Mouse (Mus musculus) forebrain, embryonic 12.5 days (tissue): ENCODE results near the gene Zbtb11. TPM values are rescaled to one million over a fixed set of nuclear protein-coding genes. Genes with fewer than 3 reads are reported as not detected.
"Not testable (repeated sequence)": the region's sequence is repeated elsewhere in the genome, so short reads cannot be mapped to it uniquely, and the experiment has no call there.

Experiments used
- ATAC-seq: fragments of 200-750 bp; cut with Nextera tagmentation; 2 replicates; pipeline ENCODE4 v1.8.0; 2017; ENCODE audit warnings: moderate TSS enrichment; ENCODE audit not compliant: low FRiP score
- H3K27ac ChIP-seq: fragments of 300-500 bp; sonication (generic); 2 replicates; pipeline ENCODE4 v1.5.1; 2016; ENCODE audit warnings: mild to moderate bottlenecking
- H3K27me3 ChIP-seq: fragments of 300-500 bp; sonication (generic); 2 replicates; pipeline ENCODE4 v1.6.1; 2016; ENCODE audit warnings: mild to moderate bottlenecking
- H3K36me3 ChIP-seq: fragments of 300-500 bp; sonication (generic); replicated peaks from 2 replicates; pipeline ENCODE4 v1.6.1; 2016; ENCODE audit warnings: mild to moderate bottlenecking
- H3K4me1 ChIP-seq: fragments of 300-500 bp; sonication (generic); 2 replicates; pipeline ENCODE4 v1.6.1; 2016
- H3K4me2 ChIP-seq: fragments of 300-500 bp; sonication (generic); 2 replicates; pipeline ENCODE4 v1.6.1; 2016; ENCODE audit warnings: mild to moderate bottlenecking, moderate library complexity
- H3K4me3 ChIP-seq: fragments of 300-500 bp; sonication (generic); replicated peaks from 2 replicates; pipeline ENCODE4 v1.5.1; 2016; ENCODE audit warnings: mild to moderate bottlenecking
- H3K9ac ChIP-seq: fragments of 300-500 bp; sonication (generic); 2 replicates; pipeline ENCODE4 v1.6.1; 2016; ENCODE audit warnings: mild to moderate bottlenecking
- H3K9me3 ChIP-seq: fragments of 300-500 bp; sonication (generic); 2 replicates; pipeline ENCODE4 v1.6.1; 2016
- WGBS: fragments of 180-500 bp; shearing (Covaris S2); methylation state at CpG from one replicate; pipeline ENCODE4 v1.1.7; 2016; 5-methylcytosine and 5-hydroxymethylcytosine counted together
- polyA plus RNA-seq: library from polyadenylated mRNA; unstranded; fragments of >200 nt; fragmentation: Nextera tagmentation; extraction: Ambion mirVana; gene quantifications from 2 replicates; pipeline ENCODE4 v1.2.1, GENCODE M21; 2016

The Zbtb11 gene
- polyA plus RNA-seq, 1 experiment from 2014 or later: 20.4 TPM

DNA sequence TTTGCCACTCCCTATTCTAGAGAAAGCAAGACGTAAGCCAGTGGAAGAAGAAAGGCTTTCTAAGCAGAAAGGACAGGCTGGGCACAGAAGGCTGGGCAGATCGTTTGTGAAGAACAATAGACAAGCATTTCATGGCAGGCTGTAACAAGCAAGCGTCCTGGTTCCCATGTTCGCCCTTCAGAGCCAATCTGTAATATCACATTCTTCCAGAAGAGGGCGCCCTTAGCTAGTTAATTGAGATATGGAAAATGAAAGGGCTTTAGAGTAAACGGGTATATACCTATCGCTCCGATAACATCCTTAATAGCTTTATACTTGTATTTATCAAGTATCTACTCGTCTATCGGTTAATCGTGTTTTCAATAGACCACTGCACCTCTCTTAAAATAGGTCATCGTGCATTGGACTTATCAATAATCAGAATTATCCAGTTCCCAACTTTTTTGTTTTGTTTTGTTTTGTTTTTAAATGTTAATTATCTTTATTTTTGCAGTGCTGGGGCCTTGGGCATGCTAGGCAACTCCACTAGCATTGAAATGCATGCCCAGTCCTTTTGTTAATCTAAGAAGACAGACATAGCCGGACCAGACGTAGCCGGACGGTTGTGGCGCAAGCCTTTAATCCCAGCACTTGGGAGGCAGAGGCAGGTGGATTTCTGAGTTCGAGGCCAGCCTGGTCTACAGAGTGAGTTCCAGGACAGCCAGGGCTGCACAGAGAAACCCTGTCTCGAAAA lies 22.6 kb upstream of the Zbtb11 start:
- H3K36me3 ChIP-seq: no peaks in the 10 kb centered on the region
- H3K27ac ChIP-seq: no peak overlapping the region
- 42% methylated on average over 19 of the region's 19 CpGs for WGBS
- no peak overlapping the region for H3K4me3 ChIP-seq
- H3K9ac ChIP-seq: no peak overlapping the region
- 0 out of 2 replicates have a peak, but pooled peaks cover 2% of the 10 kb centered on the region for H3K9me3 ChIP-seq
- H3K4me1 ChIP-seq: no peaks in the 10 kb centered on the region
- H3K27me3 ChIP-seq: no peaks in the 10 kb centered on the region
- peak; percentile 65 for ATAC-seq
- H3K4me2 ChIP-seq: no peak overlapping the region

DNA sequence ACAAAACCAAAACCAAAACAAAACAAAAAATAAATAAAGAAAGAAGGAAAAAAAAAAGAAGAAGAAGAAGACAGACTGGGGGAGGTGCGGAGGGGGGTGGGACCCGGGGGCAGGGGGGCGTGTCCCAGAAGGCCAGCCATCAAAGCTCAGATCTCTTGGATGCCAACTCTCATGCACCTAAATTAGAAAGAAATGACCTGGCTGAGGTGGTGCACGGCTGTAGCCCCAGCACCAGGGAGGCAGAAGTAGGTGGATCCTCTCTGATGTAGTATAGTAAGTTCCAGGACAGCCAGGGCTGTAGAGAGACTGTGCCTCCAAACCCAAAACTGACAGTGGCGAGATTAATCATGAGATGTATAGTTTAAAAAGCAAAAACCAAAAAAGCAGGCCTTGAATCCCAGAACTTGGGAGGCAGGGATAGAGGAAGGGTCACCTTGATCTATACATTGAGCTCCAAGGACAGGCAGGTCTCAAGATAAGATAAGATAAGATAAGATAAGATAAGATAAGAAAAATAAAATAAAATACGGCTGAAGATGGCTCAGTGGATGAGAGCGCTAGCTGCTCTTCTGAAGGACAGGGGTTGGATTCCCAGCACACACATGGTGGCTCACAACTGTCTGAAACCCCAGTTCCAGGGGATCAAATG lies 21.9 kb upstream of the Zbtb11 start:
- 0 out of 2 replicates have a peak, but pooled peaks cover 2% of the 10 kb centered on the region for H3K9me3 ChIP-seq
- 75% methylated on average over 7 of the region's 7 CpGs for WGBS
- no peaks in the 10 kb centered on the region for H3K27me3 ChIP-seq
- H3K4me1 ChIP-seq: no peaks in the 10 kb centered on the region
- no peaks in the 10 kb centered on the region for H3K36me3 ChIP-seq
- H3K9ac ChIP-seq: no peak overlapping the region
- no peak overlapping the region for H3K4me3 ChIP-seq
- H3K27ac ChIP-seq: no peak overlapping the region
- 0 out of 2 replicates have a peak, but pooled peaks have one; percentile 27 for ATAC-seq
- no peak overlapping the region for H3K4me2 ChIP-seq

DNA sequence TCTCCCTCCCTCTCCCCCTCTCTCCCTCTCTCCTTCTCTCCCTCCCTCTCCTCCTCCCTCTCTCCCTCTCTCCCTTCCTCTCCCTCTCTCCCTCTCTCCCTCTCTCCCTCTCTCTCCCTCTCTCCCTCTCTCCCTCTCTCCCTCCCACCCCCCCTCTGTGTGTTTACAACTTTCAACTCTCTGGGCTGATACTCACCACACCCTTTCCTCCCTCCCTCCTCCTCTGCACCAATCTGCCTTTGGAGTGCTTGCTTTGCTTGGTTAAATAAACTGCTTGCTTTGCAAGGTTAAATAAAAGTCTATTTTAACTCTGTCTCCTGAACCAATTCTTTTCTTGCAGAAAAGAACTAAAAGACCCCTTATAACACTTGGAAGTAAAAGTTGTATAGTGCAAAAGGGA lies 20.9 kb upstream of the Zbtb11 start:
- no peak overlapping the region for H3K4me3 ChIP-seq

DNA sequence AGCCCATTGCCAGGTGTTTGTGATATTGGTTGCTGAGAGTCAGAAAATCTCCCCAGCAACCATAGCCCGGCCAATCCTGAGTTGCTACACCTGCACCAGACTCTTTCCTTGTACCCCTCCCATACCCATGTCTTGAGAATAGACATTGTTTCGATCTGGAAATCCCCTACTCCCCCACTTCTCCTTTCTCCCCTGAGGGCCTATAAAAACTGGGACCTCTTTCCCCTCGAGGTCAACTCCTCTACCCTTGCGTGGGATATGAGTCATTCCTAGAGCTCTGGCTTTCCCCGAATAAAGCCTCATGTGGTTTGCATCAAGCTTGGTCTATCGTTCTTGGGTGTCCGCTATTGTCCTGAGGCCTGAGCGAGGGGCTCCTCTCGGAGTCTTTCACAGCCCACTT lies 19.5 kb upstream of the Zbtb11 start:
- H3K27me3 ChIP-seq, H3K4me1 ChIP-seq, H3K9me3 ChIP-seq, H3K4me2 ChIP-seq, H3K4me3 ChIP-seq, H3K27ac ChIP-seq, H3K36me3 ChIP-seq, ATAC-seq, H3K9ac ChIP-seq: not testable (repeated sequence)
- WGBS: 93% methylated on average over 9 of the region's 9 CpGs

More for the DNA sequence above, 20.9 kb upstream of the Zbtb11 start:
- Histone ChIP-seq H3K27me3 (no peaks in the 10 kb centered on the region), H3K36me3 (no peaks in the 10 kb centered on the region), H3K9ac (no peak overlapping the region), H3K27ac (no peak overlapping the region), H3K4me1 (no peaks in the 10 kb centered on the region), H3K4me2 (no peak overlapping the region), H3K9me3 (0 out of 2 replicates have a peak, but pooled peaks cover 2% of the 10 kb centered on the region)
- no peak for ATAC-seq

DNA sequence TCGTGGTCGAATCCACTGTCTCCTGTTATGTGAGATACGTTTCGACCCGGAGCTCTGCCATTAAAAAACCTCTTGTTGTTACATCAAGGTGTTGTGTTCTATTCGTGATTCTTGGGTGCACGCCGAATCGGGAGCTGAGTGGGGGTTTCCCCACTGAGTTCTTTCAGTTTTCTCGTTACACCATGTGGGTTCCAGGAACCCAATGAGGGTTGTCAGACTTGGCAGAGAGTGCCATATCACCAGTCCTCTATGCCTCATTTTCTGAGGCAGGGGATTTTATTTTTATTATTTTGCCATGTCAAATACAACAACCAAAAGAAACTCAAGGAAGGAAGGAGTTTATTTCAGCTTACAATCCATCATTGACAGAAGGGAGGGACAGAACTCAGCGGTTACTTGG lies 10.6 kb upstream of the Zbtb11 start:
- ATAC-seq, H3K36me3 ChIP-seq, H3K9ac ChIP-seq, H3K27me3 ChIP-seq, H3K27ac ChIP-seq, H3K4me1 ChIP-seq, H3K4me3 ChIP-seq, H3K9me3 ChIP-seq, H3K4me2 ChIP-seq: not testable (repeated sequence)
- WGBS: 95% methylated on average over 6 of the region's 11 CpGs

DNA sequence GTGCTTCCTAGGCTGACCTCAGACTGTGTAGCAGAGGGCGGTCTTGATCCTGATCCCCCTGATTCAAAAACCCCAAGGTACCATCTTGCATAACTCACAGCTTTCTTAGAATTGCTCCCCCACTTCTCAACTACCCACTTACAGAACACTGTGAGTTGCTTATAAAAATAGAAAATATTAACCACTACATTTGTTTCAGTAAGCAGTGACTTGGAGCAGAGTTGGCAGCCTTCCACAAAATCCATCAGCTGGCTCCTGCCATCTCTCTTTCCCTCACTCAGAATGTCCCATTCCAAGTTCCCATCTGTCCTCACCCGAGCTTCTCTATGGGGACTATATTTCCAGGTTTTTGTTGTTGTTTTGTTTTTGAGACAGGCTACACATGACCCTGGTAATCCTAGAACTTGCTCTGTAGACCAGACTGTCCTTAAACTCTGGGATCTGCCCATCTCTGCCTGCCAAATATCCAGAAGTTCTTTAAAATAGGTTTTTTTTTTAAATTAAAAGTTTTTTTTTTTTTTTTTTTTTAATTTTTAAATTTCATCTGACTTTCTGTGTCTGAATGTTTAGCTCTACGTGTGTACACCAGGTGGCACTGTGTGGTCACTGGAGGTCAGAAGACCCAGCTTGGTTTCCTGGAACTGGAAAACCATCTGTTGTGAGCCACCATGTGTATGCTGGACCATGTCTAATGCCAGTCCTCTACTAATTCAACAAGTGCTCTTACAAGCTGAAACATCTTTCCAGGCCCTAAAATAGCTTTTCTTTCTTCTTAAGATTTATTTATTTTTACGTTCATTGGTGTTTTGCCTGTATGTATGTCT lies 9.3 kb upstream of the Zbtb11 start:
- H3K27me3 ChIP-seq: no peaks in the 10 kb centered on the region
- H3K4me3 ChIP-seq: no peak overlapping the region
- H3K4me2 ChIP-seq: no peak overlapping the region
- H3K4me1 ChIP-seq: peaks cover 9% of the 10 kb centered on the region
- no peaks in the 10 kb centered on the region for H3K9me3 ChIP-seq
- H3K27ac ChIP-seq: no peak overlapping the region
- H3K36me3 ChIP-seq: peaks cover 7% of the 10 kb centered on the region
- ATAC-seq: no peak
- 72% methylated on average over 4 of the region's 4 CpGs for WGBS
- no peak overlapping the region for H3K9ac ChIP-seq

DNA sequence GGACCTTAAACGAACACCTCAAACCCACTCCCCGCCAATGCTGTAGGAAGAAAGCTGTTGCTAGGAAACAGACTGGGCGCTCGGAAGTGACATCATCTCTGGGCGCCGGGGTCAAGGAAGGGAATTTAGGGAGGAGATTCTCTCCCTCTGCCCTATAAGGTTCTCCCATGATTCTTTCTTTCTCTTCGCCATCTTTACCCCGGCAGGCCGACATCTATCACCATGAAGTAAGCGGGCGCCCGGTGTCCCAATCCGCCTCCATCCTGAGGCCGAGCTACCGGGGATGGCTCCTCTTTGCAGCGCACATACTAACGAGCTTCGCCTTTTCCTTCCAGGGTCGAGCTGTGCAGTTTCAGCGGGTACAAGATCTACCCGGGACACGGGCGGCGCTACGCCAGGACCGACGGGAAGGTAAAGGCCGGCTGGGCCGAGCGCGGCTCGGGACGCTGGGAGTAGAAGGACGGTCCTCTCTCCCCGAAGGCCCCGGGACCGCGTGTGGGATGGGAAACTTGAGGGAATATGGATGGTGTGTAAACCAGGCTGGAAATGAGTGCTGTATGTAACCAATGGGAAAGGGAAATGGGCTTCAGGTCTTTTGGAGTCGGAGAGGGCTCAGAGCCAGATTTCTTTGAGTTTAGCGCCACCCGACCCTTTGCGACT lies 7.3 kb upstream of the Zbtb11 start, which contains the start of gene Rpl24:
Rpl24 (plus strand) TSS at position 64 of the 660 bp plus-strand sequence.
- H3K9me3 ChIP-seq: no peaks in the 10 kb centered on the region
- H3K4me1 ChIP-seq: peaks cover 9% of the 10 kb centered on the region
- H3K4me3 ChIP-seq: peak within 1 kb of the TSS; percentile 84
- under 1% methylated on average over 42 of the region's 42 CpGs for WGBS
- peaks cover 25% of the 10 kb centered on the region for H3K36me3 ChIP-seq
- H3K4me2 ChIP-seq: peak within 1 kb of the TSS; percentile 79
- ATAC-seq: peak; percentile 94
- H3K27ac ChIP-seq: peak within 1 kb of the TSS; percentile 88
- no peaks in the 10 kb centered on the region for H3K27me3 ChIP-seq
- peak within 1 kb of the TSS; percentile 70 for H3K9ac ChIP-seq

DNA sequence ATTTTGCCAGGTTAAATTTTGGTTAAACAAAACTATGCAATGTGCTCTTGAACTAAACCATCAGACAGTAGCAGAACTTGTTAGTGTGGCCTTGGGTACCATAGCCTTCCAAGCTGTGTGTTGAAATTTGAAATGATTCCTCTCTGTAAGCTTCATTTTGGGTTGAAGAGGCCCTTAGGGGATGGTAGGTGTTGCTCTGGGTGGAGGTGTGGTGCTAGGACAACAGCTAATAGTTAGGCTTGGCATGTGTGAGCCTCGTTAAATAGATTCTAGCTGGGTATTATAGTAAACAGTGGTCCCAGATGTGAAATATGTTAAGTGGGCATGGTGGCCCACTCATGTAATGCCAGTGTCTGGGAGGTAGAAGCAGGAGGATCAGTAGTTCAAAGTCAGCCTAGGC lies 6.5 kb upstream of the Zbtb11 start:
- Histone ChIP-seq H3K9me3 (no peaks in the 10 kb centered on the region), H3K4me1 (peaks cover 9% of the 10 kb centered on the region), H3K27me3 (no peaks in the 10 kb centered on the region), H3K4me3 (peak overlapping the region; percentile 84), H3K9ac (peak overlapping the region; percentile 70), H3K27ac (no peak overlapping the region), H3K4me2 (peak overlapping the region; percentile 79), H3K36me3 (peaks cover 34% of the 10 kb centered on the region)
- ATAC-seq: no peak
- WGBS: 34% methylated on average over 1 of the region's 1 CpGs

DNA sequence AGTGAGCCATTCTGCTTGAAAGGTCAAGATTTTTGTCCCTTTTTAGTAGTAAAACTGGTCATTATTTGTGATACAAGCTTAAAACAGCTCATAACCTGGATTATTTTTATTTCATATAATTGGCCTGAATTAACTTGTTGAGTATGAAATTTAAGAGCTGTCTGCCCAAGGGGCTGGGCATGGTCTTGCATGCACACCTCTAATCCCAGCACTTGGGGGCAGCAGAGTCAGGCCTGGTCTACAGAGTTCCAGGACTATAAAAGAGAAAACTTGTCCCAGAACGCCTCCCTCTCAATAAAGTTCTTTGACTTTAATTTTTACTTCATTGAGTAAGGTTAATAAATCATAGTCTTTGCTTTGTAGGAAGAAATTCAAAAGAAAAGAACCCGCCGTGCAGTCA lies 4.5 kb upstream of the Zbtb11 start:
- Histone ChIP-seq H3K27me3 (no peaks in the 10 kb centered on the region), H3K27ac (no peak overlapping the region), H3K9ac (no peak overlapping the region), H3K4me2 (no peak overlapping the region), H3K9me3 (no peaks in the 10 kb centered on the region), H3K4me3 (no peak overlapping the region), H3K36me3 (peaks cover 34% of the 10 kb centered on the region), H3K4me1 (peaks cover 13% of the 10 kb centered on the region)
- 78% methylated on average over 3 of the region's 3 CpGs for WGBS
- no peak for ATAC-seq

DNA sequence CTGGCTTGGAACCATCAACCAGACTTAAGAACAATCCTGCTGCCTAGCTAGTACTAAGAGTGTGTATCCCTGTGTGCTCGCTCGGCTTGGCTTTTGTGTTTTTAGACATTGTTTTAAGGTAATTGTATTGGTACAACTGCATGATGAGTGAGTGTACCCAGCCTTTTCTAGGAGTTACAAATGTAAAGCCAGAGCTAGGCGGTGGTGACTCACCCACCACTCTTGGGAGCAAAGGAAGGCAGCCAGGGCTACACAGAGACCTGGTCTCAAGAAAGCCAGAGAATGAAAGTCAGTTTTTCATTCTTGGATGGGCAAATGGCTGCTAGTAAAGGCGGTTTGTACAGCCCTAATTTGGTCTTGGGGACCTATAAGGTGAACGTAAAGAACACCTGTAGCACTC lies 3.3 kb upstream of the Zbtb11 start:
- Histone ChIP-seq H3K4me3 (no peak overlapping the region), H3K4me1 (peaks cover 21% of the 10 kb centered on the region), H3K9me3 (no peaks in the 10 kb centered on the region), H3K4me2 (no peak overlapping the region), H3K9ac (no peak overlapping the region), H3K36me3 (peaks cover 34% of the 10 kb centered on the region), H3K27ac (no peak overlapping the region), H3K27me3 (no peaks in the 10 kb centered on the region)
- WGBS: 91% methylated on average over 5 of the region's 5 CpGs
- ATAC-seq: no peak

DNA sequence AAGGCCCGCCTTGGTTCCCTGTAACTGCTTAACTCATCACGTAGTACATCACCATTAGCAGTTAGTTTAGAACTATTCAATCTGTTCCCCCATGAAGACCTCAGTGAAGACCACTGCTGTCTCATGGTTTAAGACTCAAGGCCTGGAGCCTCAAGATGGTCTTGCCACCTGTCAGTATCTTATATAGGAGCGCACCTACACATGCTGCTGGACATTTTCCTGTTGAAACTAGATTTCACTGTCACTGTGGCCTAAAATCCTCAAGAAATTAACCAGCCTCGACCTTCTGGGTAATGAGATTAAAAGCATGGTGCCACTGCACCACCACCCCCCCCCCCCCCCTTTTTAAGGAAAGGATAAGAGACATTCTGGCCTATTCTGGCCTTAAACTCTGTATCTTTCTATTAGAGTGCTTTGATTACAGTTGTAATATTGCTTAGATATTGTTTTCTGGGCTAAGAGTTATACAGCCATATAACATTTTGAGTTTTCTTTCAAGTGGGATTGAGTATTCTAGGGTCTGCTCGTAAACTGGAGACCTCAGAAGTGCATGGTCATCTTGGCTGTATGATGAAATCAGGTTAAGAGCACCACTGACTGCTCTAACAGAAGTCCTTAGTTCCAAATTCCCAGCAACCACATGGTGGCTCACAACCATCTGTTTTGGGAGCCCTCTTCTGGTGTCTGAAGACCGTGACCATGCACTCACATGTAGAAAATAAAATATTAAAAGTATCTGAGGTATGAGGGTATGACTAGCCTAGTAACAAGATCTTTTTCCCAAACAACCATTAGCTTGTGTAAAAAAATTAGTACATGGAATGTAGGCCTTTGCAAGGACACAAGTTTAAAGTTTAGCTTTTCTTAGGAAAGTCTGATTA lies 1.7 kb upstream of the Zbtb11 start:
- ATAC-seq: no peak
- peaks cover 27% of the 10 kb centered on the region for H3K4me1 ChIP-seq
- H3K36me3 ChIP-seq: peaks cover 34% of the 10 kb centered on the region

More for the DNA sequence above, 1.7 kb upstream of the Zbtb11 start:
- Histone ChIP-seq H3K4me2 (no peak overlapping the region), H3K27me3 (no peaks in the 10 kb centered on the region), H3K4me3 (no peak overlapping the region), H3K9ac (no peak overlapping the region), H3K27ac (no peak overlapping the region), H3K9me3 (no peaks in the 10 kb centered on the region)
- 80% methylated on average over 6 of the region's 6 CpGs for WGBS
